Mouse (Mus musculus) brain, adult 10 weeks (tissue): Measurements from ENCODE around the gene Kansl3. TPM values are rescaled to one million over a fixed set of nuclear protein-coding genes. Genes with fewer than 3 reads are reported as not detected.

ENCODE experiments used
- polyA plus RNA-seq: library from polyadenylated mRNA; stranded (reverse); fragments of 350-450 nt; fragmentation: Illumina TruSeq; extraction: RNeasy Lipid Tissue Mini Kit (QIAGEN cat#74804); gene quantifications from one replicate; pipeline ENCODE4 v1.2.3, GENCODE M21; 2015; ENCODE audit warnings: low read depth, low replicate concordance

The Kansl3 gene
- 52.7 TPM for polyA plus RNA-seq

DNA sequence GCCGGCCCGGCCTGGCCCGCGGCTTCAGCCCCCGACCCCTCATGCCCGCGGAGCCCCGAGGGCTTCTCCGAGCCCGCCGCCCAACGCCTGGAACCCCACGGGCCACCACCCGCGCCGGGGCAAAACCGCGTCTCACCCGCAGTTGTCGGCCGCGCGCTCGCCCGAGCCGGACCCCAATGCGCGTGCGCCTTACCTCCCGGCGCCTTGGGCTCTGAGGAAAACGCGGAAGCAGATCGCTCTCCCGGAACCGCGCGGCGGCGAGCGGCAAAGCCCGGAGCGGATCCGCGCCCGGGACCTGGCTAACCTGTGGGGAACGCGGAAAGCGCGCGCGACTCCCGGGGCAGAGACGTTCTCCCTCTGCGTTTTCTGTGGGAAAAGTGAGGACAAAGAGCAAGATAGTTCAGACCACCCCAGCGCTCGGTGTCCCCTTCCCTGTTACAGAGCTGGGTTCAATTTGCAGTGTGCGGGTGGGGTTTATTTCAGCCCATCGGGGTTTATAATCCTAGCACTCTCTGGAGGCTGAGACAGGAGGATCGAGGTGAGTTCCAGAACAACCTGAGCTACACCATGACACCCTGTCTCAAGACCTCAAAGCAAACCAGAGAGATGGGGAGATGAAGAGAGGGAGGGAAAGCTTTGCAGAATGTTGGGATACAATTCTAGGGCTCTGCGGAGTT lies at the start of gene Kansl3:
TSS of gene Kansl3 (minus strand) at position 213 of the 677 bp plus-strand sequence.

GRCm38 (mm10) chr1:36371934-36372845 lies 3.2 kb upstream of the Kansl3 start, which contains the start of gene Fer1l5:
Gene Fer1l5, plus strand, starts transcription at chr1:36372291.

GRCm38 (mm10) chr1:36307495-36308280 lies 61.3 kb downstream of the Kansl3 start, which contains the start of gene Arid5a:
Gene Arid5a, plus strand, starts transcription at chr1:36307733.

Other genes starting within 250 kb of the Kansl3 start
- 19.8 TPM for gene Uggt1, start 124.5 kb downstream of the Kansl3 start, polyA plus RNA-seq
- 1.5 TPM for gene Neurl3, start 94.5 kb downstream of the Kansl3 start, polyA plus RNA-seq
- gene Arid5a, start 61.4 kb downstream of the Kansl3 start, polyA plus RNA-seq: 10.4 TPM
- gene Fer1l5, start 3.1 kb upstream of the Kansl3 start, polyA plus RNA-seq: not detected
- gene Lman2l, start 76.1 kb upstream of the Kansl3 start, polyA plus RNA-seq: 31.0 TPM
- gene Cnnm4, start 102.4 kb upstream of the Kansl3 start, polyA plus RNA-seq: 5.3 TPM
- gene Cnnm3, start 142.7 kb upstream of the Kansl3 start, polyA plus RNA-seq: 14.0 TPM
- 6.4 TPM for gene Ankrd23, start 167.7 kb upstream of the Kansl3 start, polyA plus RNA-seq
- not detected for gene Gm42417, start 170.2 kb upstream of the Kansl3 start, polyA plus RNA-seq
- 12.0 TPM for gene Ankrd39, start 178.3 kb upstream of the Kansl3 start, polyA plus RNA-seq
- 8.6 TPM for gene Sema4c, start 189.2 kb upstream of the Kansl3 start, polyA plus RNA-seq